Mouse (Mus musculus) hindbrain, embryonic 11.5 days (tissue): ENCODE data around the gene Olfr789. TPM values are rescaled to one million over a fixed set of nuclear protein-coding genes. Genes with fewer than 3 reads are reported as not detected.

ENCODE experiments used
- ATAC-seq: fragments of 200-750 bp; cut with Nextera tagmentation; 2 replicates; pipeline ENCODE4 v1.8.0; 2017; ENCODE audit warnings: mild to moderate bottlenecking, moderate TSS enrichment, moderate library complexity; ENCODE audit not compliant: low FRiP score
- DNase-seq: peaks from one replicate; pipeline ENCODE4 v3.0.0-alpha.2; 2015; ENCODE audit warnings: low spot score
- H3K27ac ChIP-seq: fragments of 300-500 bp; sonication (generic); 2 replicates; pipeline ENCODE4 v1.5.1; 2014; ENCODE audit warnings: mild to moderate bottlenecking, low read depth, low read length
- H3K27me3 ChIP-seq: fragments of 300-500 bp; sonication (generic); 2 replicates; pipeline ENCODE4 v1.6.1; 2014; ENCODE audit warnings: mild to moderate bottlenecking, low read length, moderate library complexity, mixed read lengths; ENCODE audit not compliant: control insufficient read depth, insufficient read depth
- H3K36me3 ChIP-seq: fragments of 300-500 bp; sonication (generic); 2 replicates; pipeline ENCODE4 v1.6.1; 2014; ENCODE audit warnings: mild to moderate bottlenecking, low read length, moderate library complexity, mixed read lengths; ENCODE audit not compliant: control insufficient read depth, insufficient read depth
- H3K4me1 ChIP-seq: fragments of 300-500 bp; sonication (generic); replicated peaks from 2 replicates; pipeline ENCODE4 v1.6.1; 2014; ENCODE audit warnings: low read length, mixed read lengths; ENCODE audit not compliant: control insufficient read depth, insufficient read depth
- H3K4me2 ChIP-seq: fragments of 300-500 bp; sonication (generic); replicated peaks from 2 replicates; pipeline ENCODE4 v1.6.1; 2014; ENCODE audit warnings: mild to moderate bottlenecking, low read depth, low read length
- H3K4me3 ChIP-seq: fragments of 300-500 bp; sonication (generic); 2 replicates; pipeline ENCODE4 v1.5.1; 2014; ENCODE audit warnings: low read depth, low read length
- H3K9ac ChIP-seq: fragments of 300-500 bp; sonication (generic); 2 replicates; pipeline ENCODE4 v1.6.1; 2014; ENCODE audit warnings: low read depth, low read length
- H3K9me3 ChIP-seq: fragments of 300-500 bp; sonication (generic); 2 replicates; pipeline ENCODE4 v1.6.1; 2016; ENCODE audit warnings: low read length; ENCODE audit not compliant: control insufficient read depth
- WGBS: fragments of 180-500 bp; shearing (Covaris S2); extraction: QIAGEN DNeasy Blood & Tissue Kit; methylation state at CpG from one replicate; pipeline ENCODE4 v1.1.7; 2014; 5-methylcytosine and 5-hydroxymethylcytosine counted together
- polyA plus RNA-seq: library from polyadenylated mRNA; unstranded; fragments of >200 nt; fragmentation: Nextera tagmentation; extraction: Ambion mirVana; gene quantifications from 2 replicates; pipeline ENCODE4 v1.2.1, GENCODE M21; 2014

Gene Olfr789
- polyA plus RNA-seq: not detected in 2 replicates

DNA sequence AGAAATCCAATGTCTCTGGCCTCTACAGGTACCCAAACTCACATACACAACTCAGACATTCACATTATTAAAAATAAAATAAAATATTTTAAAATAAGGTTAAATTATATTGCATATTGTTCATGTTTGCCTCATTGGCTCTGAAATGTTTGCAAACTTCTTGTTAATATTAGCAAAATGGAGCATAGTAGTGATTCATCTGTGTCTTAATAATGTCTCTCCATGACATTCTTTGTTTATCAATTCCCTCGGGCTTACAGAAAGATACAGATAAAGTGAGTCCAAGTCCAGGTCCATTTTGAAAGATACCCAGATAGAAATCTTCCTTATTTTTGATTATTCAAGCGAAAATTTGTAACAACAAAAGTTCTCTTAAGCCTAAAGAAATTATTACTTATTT, at the start of gene Olfr789:
Gene Olfr789, plus strand, starts transcription at position 301 of the 400 bp plus-strand sequence.
- Histone ChIP-seq H3K4me1 (no peaks in the 10 kb centered on the region), H3K27ac (no peak within 1 kb of the TSS), H3K36me3 (no peaks in the 10 kb centered on the region), H3K27me3 (no peaks in the 10 kb centered on the region), H3K4me3 (no peak within 1 kb of the TSS), H3K9ac (no peak within 1 kb of the TSS), H3K9me3 (no peaks in the 10 kb centered on the region), H3K4me2 (no peak within 1 kb of the TSS)
- WGBS: 73% methylated on average over 2 of the region's 2 CpGs
- ATAC-seq (no peak), DNase-seq (no peak)

DNA sequence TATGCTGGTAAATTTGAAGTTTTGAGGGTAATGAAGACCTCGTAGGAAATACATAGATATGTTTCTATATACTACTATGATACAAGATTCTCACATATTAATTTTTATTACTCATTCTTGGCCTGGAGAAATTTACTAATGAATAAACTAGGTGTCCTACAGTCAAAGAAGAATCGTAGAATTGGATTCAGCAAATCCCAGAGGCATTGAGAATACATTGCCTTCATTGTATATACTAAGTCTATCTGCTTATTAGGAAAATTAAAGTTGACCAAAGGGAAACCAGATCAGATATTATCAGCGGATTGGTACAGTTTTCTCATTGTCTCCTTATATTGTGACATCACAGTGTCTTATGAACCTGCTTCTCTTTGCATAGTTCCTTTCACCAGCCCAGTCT, 23.0 kb upstream of the Olfr789 start, which contains the start of gene Olfr787:
Gene Olfr787, plus strand, starts transcription at position 301 of the 400 bp plus-strand sequence.
- DNase-seq (no peak), ATAC-seq (no peak)
- Histone ChIP-seq H3K9ac (no peak within 1 kb of the TSS), H3K27ac (no peak within 1 kb of the TSS), H3K36me3 (no peaks in the 10 kb centered on the region), H3K27me3 (no peaks in the 10 kb centered on the region), H3K4me3 (no peak within 1 kb of the TSS), H3K9me3 (no peaks in the 10 kb centered on the region), H3K4me2 (no peak within 1 kb of the TSS), H3K4me1 (no peaks in the 10 kb centered on the region)
- 82% methylated on average over 3 of the region's 3 CpGs for WGBS

DNA sequence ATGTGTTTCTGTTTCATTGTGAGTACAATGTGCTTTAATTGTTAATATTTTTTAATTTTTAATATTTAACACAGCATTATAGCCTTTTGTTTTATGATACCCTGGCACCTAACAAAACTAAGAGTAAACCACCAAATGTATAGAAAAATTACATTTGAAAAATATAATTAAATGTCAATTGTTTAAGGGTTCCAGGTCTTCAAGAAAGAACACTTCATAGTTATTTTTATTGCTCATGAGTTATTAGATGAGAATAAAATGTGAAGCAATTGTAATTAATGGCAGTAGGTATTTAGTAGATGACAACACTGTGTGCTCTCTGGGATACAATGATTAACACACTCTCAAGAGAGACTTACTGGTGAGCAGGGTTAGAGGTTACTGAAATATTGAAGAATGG, 13.9 kb upstream of the Olfr789 start, which contains the start of gene Olfr788:
Gene Olfr788, plus strand, starts transcription at position 301 of the 400 bp plus-strand sequence.
- ATAC-seq (no peak), DNase-seq (no peak)
- Histone ChIP-seq H3K9ac (no peak within 1 kb of the TSS), H3K27me3 (no peaks in the 10 kb centered on the region), H3K9me3 (no peaks in the 10 kb centered on the region), H3K4me1 (no peaks in the 10 kb centered on the region), H3K4me2 (no peak within 1 kb of the TSS), H3K27ac (no peak within 1 kb of the TSS), H3K4me3 (no peak within 1 kb of the TSS), H3K36me3 (no peaks in the 10 kb centered on the region)

DNA sequence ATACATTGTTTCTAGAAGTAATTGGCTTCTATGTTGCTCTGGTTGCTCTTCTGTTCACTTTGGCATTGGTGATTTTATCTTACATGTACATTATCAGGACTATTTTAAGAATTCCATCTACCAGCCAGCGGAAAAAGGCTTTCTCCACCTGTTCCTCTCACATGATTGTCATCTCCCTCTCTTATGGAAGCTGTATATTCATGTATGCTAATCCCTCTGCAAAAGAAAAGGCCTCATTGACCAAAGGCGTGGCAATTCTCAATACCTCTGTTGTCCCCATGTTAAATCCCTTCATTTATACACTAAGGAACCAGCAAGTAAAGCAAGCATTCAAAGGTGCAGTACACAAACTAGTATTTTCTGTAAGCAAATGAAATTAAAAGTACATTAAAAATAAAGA, 11.3 kb upstream of the Olfr789 start:
- DNase-seq: no peak
- no peaks in the 10 kb centered on the region for H3K4me1 ChIP-seq
- no peaks in the 10 kb centered on the region for H3K27me3 ChIP-seq
- H3K4me3 ChIP-seq: no peak overlapping the region
- H3K9me3 ChIP-seq: no peaks in the 10 kb centered on the region
- 66% methylated on average over 2 of the region's 2 CpGs for WGBS
- no peaks in the 10 kb centered on the region for H3K36me3 ChIP-seq
- H3K9ac ChIP-seq: no peak overlapping the region
- no peak overlapping the region for H3K27ac ChIP-seq
- H3K4me2 ChIP-seq: no peak overlapping the region
- no peak for ATAC-seq

DNA sequence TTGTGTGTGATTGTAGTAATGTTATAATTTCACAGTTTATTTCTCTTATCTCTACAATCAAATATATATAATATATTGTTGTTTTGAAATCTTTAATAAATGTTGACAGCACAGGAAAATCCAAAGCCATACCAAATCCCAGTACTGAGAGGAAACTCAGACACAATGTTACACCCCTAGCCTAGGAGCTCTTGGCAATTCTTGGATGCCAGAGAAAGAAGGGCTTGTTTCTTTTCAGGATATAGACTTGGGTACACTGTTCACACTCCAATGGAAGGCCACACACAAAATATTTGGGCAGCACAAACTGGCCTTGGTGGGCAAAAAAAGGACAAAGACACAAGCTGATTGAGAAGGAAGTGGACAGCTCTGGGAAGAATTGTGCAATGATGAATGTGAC, 10.8 kb upstream of the Olfr789 start:
- Histone ChIP-seq H3K36me3 (no peaks in the 10 kb centered on the region), H3K27me3 (no peaks in the 10 kb centered on the region), H3K4me2 (no peak overlapping the region), H3K4me1 (no peaks in the 10 kb centered on the region), H3K9me3 (no peaks in the 10 kb centered on the region), H3K9ac (no peak overlapping the region), H3K27ac (no peak overlapping the region), H3K4me3 (no peak overlapping the region)
- no peak for DNase-seq
- no peak for ATAC-seq

DNA sequence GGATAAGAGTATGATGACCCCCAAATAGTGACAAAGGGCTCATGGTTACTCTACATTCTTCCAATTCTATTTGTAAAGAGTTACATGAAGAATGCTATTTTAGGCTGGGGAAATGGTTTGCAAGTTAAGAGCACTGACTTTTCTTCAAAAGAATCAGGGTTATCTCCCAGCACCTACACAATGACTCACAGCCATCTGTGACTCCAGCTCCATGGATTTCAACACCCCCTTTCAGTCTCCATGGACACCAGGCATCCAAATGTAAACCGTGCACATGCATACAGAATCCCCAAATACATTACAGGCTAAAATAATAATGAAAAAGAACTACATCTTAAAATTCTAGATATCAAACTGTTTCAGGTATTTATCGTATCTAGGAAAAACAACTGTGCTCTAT, 5.5 kb downstream of the Olfr789 start:
- WGBS: 75% methylated on average over 2 of the region's 2 CpGs
- Histone ChIP-seq H3K4me3 (no peak overlapping the region), H3K9ac (no peak overlapping the region), H3K4me2 (no peak overlapping the region), H3K27ac (no peak overlapping the region), H3K9me3 (no peaks in the 10 kb centered on the region), H3K36me3 (no peaks in the 10 kb centered on the region), H3K27me3 (no peaks in the 10 kb centered on the region), H3K4me1 (no peaks in the 10 kb centered on the region)
- no peak for DNase-seq
- no peak for ATAC-seq

DNA sequence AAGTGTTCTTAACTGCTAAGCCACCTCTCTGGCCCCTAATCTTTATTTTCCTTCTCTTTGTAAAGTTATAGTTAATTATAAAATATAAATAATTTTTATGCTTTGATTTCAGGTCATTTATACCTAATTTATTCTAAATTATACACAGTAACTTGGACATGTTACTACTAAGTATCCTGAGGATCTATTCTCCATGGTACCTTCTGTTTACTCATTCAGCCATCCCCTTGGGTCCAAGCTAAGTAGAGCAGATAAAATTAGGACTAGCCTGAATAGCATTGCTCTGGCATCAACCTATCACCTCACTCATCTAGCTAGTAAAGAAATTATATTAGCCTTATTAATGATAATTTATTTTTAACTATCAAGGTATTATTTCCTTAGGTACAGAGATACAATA, 13.6 kb downstream of the Olfr789 start, which contains the start of gene Olfr790:
Gene Olfr790, plus strand, starts transcription at position 301 of the 400 bp plus-strand sequence.
- no peaks in the 10 kb centered on the region for H3K9me3 ChIP-seq
- H3K4me1 ChIP-seq: no peaks in the 10 kb centered on the region
- H3K27ac ChIP-seq: no peak within 1 kb of the TSS
- no peak within 1 kb of the TSS for H3K4me2 ChIP-seq
- no peak within 1 kb of the TSS for H3K9ac ChIP-seq
- H3K27me3 ChIP-seq: no peaks in the 10 kb centered on the region
- DNase-seq (no peak), ATAC-seq (no peak)
- H3K4me3 ChIP-seq: no peak within 1 kb of the TSS
- H3K36me3 ChIP-seq: no peaks in the 10 kb centered on the region

DNA sequence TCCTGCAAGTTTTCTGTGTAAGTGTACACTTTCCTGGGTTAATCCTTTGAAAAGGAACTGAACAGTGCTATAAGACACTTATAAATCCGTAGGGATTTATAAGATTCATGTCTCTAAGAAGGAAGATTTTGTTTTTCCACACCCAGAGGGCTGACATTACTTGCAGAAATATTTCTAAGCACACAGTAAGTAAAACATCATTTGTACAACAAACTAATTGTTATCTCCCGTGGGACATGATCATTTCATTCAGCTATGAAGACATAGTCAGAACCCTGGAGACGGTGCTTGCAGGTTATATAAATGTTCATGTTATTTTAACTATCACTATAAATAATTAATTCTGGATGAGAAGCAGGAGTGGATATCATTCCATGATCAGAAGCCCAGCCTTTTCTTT, 36.9 kb downstream of the Olfr789 start, which contains the start of gene Olfr791:
Gene Olfr791, plus strand, starts transcription at position 301 of the 400 bp plus-strand sequence.
- DNase-seq: no peak
- Histone ChIP-seq H3K9me3 (no peaks in the 10 kb centered on the region), H3K4me1 (no peaks in the 10 kb centered on the region), H3K4me2 (no peak within 1 kb of the TSS), H3K4me3 (no peak within 1 kb of the TSS), H3K9ac (no peak within 1 kb of the TSS), H3K27ac (no peak within 1 kb of the TSS), H3K27me3 (no peaks in the 10 kb centered on the region), H3K36me3 (no peaks in the 10 kb centered on the region)
- no peak for ATAC-seq
- WGBS: 79% methylated on average over 3 of the region's 3 CpGs

DNA sequence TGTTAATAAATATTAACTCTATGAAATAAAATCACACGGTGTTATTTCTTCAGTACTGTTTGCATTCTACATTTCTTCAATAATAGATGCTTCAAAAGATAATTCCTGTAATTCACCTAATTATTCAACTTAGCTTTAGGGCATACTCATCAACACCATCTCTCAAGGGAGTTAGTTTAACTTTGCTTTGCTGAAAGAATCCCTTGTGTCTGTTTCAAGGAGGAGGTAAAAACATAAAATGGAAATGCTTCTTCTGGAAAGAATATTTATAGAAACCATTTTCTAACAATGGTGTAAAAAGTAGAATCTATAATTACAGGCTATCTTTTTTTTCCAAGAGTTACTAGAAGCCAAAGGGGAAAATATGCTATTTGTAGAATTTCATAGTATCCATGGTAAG, 54.3 kb downstream of the Olfr789 start, which contains the start of gene Olfr792:
Gene Olfr792, plus strand, starts transcription at position 301 of the 400 bp plus-strand sequence.
- Histone ChIP-seq H3K27me3 (no peaks in the 10 kb centered on the region), H3K4me3 (no peak within 1 kb of the TSS), H3K27ac (no peak within 1 kb of the TSS), H3K4me2 (no peak within 1 kb of the TSS), H3K9me3 (no peaks in the 10 kb centered on the region), H3K36me3 (no peaks in the 10 kb centered on the region), H3K9ac (no peak within 1 kb of the TSS), H3K4me1 (no peaks in the 10 kb centered on the region)
- 85% methylated on average over 1 of the region's 1 CpGs for WGBS
- ATAC-seq (no peak), DNase-seq (no peak)
